Mouse (Mus musculus): ENCODE data around the gene Abhd12. TPM values are rescaled to one million over a fixed set of nuclear protein-coding genes. Genes with fewer than 3 reads are reported as not detected.
"Not testable (repeated sequence)": the region's sequence is repeated elsewhere in the genome, so short reads cannot be mapped to it uniquely, and the experiment has no call there.

Abhd12 gene
- polyA plus RNA-seq, 1 experiment: 60.0 TPM

DNA sequence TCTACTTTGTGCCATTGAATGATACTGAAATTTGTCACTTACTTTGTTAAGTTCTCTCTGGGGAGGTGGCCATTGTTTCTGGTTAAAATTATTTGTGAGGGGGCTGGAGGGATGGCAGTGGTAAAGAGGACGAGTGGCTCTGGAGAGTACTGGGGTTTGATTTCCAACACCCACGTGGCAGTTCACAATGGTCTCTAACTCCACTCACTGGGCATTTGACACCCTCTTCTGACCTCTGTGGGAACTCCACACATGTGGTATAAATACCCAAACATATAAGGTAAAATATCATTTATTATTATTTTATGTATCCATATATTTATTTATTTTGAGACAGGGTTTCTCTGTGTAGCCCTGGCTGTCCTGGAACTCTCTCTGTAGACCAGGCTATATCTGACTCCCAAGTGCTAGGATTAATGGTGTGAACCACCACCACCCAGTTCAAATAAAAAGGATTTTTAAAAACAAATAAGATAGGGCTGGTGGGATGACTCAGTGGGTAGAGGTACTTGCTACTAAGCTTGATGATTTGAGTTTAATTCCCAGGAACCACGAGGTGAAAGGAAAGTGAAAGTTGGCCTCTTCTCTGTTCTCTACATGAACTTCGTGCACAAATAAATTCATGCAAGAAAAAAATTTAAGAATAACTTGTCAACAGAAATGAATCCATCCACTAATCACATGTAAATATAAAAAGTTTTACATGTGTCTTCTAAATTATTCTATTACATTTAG is 10.4 kb upstream of the Abhd12 start:
- Histone ChIP-seq H3K4me1 (ENCODE audit: control insufficient read depth, insufficient read depth, low read length) (no peaks in the 10 kb centered on the region), H3K4me3 (replicated peaks; ENCODE audit: extremely low read depth, low read depth, low read length) (no peak overlapping the region)
- TF ChIP-seq POLR2A (IDR thresholded peaks at IDR 0.05; ENCODE audit: borderline replicate concordance, extremely low read depth, low read depth, low read length) (no peak), CTCF (IDR thresholded peaks at IDR 0.05; ENCODE audit: insufficient read depth, low read length) (no peak)
- DNase-seq: no peak
- 64% methylated on average over 4 of the region's 4 CpGs for WGBS

DNA sequence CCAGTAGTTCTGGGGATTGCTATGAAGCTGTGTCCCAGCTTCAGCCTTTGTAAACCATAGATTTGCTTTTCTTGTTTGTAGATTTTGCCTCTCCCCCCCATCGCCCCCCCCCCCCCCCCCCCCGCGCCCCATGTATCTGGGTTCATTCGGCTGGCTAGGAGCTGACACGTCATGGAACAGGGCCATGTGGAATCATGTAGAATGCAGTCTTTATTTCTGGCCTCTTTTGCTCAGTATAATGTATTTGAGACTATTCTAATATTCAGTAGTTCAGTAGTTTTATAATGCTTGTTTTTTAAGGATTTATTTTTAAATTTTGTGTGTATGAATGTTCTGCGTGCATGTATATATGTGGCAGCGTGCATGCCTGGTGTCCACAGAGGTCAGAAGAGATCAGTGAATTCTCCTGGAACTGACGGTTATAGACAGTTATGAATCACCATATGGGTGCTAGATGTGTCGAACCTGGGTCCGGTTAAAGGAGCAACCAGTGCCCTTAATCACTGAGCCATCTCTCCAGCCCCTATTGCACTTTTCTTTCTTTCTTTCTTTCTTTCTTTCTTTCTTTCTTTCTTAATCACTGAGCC is 5.8 kb upstream of the Abhd12 start:
- no peak for DNase-seq
- TF ChIP-seq CTCF (IDR thresholded peaks at IDR 0.05; ENCODE audit: insufficient read depth, low read length) (no peak), POLR2A (IDR thresholded peaks at IDR 0.05; ENCODE audit: borderline replicate concordance, extremely low read depth, low read depth, low read length) (no peak)
- H3K4me1 ChIP-seq (ENCODE audit: control insufficient read depth, insufficient read depth, low read length): no peaks in the 10 kb centered on the region
- WGBS: 26% methylated on average over 10 of the region's 10 CpGs
- no peak overlapping the region for H3K4me3 ChIP-seq (replicated peaks; ENCODE audit: extremely low read depth, low read depth, low read length)

- under 1% methylated on average over 35 of the region's 35 CpGs for WGBS
- DNase-seq: peak; percentile 96
- Histone ChIP-seq H3K4me1 (ENCODE audit: control insufficient read depth, insufficient read depth, low read length) (no peaks in the 10 kb centered on the region), H3K4me3 (replicated peaks; ENCODE audit: extremely low read depth, low read depth, low read length) (peak overlapping the region; percentile 97)
- no peak for TF ChIP-seq CTCF (IDR thresholded peaks at IDR 0.05; ENCODE audit: insufficient read depth, low read length)
- peak; percentile 7; the same call in 1 of the 2 replicates for TF ChIP-seq POLR2A (IDR thresholded peaks at IDR 0.05; ENCODE audit: borderline replicate concordance, extremely low read depth, low read depth, low read length)
Measured at GRCm38 (mm10) chr2:150909429-150910039, 5.0 kb upstream of the Abhd12 start.

GRCm38 (mm10) chr2:150908881-150909280 is 4.3 kb upstream of the Abhd12 start:
- WGBS: 41% methylated on average over 6 of the region's 6 CpGs
- not testable (repeated sequence) for H3K4me3 ChIP-seq (replicated peaks; ENCODE audit: extremely low read depth, low read depth, low read length); DNase-seq; H3K4me1 ChIP-seq (ENCODE audit: control insufficient read depth, insufficient read depth, low read length)

GRCm38 (mm10) chr2:150904936-150905450 is 452 bp upstream of the Abhd12 start, which contains the start of gene Gins1:
Gins1 (plus strand) TSS chr2:150905400.
- 30% methylated on average over 9 of the region's 9 CpGs for WGBS
- Histone ChIP-seq H3K4me3 (replicated peaks; ENCODE audit: extremely low read depth, low read depth, low read length) (peak within 1 kb of the TSS; percentile 100), H3K4me1 (ENCODE audit: control insufficient read depth, insufficient read depth, low read length) (0 out of 2 replicates have a peak, but pooled peaks cover 3% of the 10 kb centered on the region)
- TF ChIP-seq CTCF (IDR thresholded peaks at IDR 0.05; ENCODE audit: insufficient read depth, low read length) (no peak), POLR2A (IDR thresholded peaks at IDR 0.05; ENCODE audit: borderline replicate concordance, extremely low read depth, low read depth, low read length) (no peak)
- no peak for DNase-seq

GRCm38 (mm10) chr2:150902347-150902746 is 2.2 kb downstream of the Abhd12 start:
- Histone ChIP-seq H3K4me3 (replicated peaks; ENCODE audit: extremely low read depth, low read depth, low read length) (no peak overlapping the region), H3K4me1 (ENCODE audit: control insufficient read depth, insufficient read depth, low read length) (0 out of 2 replicates have a peak, but pooled peaks cover 3% of the 10 kb centered on the region)
- no peak for TF ChIP-seq CTCF (IDR thresholded peaks at IDR 0.05; ENCODE audit: insufficient read depth, low read length)
- no peak for TF ChIP-seq POLR2A (IDR thresholded peaks at IDR 0.05; ENCODE audit: borderline replicate concordance, extremely low read depth, low read depth, low read length)
- 86% methylated on average over 8 of the region's 8 CpGs for WGBS
- no peak for DNase-seq

DNA sequence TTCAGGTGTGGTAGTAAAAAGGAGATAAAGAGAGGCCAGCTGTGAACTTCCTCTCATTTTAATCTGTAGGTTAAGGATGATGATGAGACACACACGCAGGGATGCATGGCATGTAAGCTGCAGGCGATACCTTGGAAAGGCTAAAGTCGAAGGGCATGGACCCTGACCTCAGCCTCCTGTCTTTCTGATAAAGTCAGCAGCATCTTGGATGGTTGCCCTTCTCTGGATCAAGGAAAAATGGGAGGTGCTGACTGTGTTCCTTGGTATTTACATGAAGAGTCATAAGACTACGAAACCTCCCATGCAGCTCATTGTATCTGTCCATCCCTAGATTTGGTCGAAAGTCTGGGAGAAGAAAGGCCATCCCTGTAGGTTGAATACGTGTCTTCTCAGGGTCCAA is 4.2 kb downstream of the Abhd12 start:
- WGBS: 87% methylated on average over 6 of the region's 6 CpGs
- Histone ChIP-seq H3K4me1 (ENCODE audit: control insufficient read depth, insufficient read depth, low read length) (0 out of 2 replicates have a peak, but pooled peaks cover 3% of the 10 kb centered on the region), H3K4me3 (replicated peaks; ENCODE audit: extremely low read depth, low read depth, low read length) (no peak overlapping the region)
- no peak for TF ChIP-seq POLR2A (IDR thresholded peaks at IDR 0.05; ENCODE audit: borderline replicate concordance, extremely low read depth, low read depth, low read length)
- no peak for TF ChIP-seq CTCF (IDR thresholded peaks at IDR 0.05; ENCODE audit: insufficient read depth, low read length)
- DNase-seq: no peak

- H3K4me3 ChIP-seq (replicated peaks; ENCODE audit: extremely low read depth, low read depth, low read length): no peak overlapping the region
- WGBS: 81% methylated on average over 7 of the region's 7 CpGs
- no peak for DNase-seq
- H3K4me1 ChIP-seq (ENCODE audit: control insufficient read depth, insufficient read depth, low read length): no peaks in the 10 kb centered on the region
- TF ChIP-seq POLR2A (IDR thresholded peaks at IDR 0.05; ENCODE audit: borderline replicate concordance, extremely low read depth, low read depth, low read length): no peak
- no peak for TF ChIP-seq CTCF (IDR thresholded peaks at IDR 0.05; ENCODE audit: insufficient read depth, low read length)
Measured at GRCm38 (mm10) chr2:150895691-150896252, 8.8 kb downstream of the Abhd12 start.

- 83% methylated on average over 2 of the region's 2 CpGs for WGBS
- no peak for DNase-seq
- Histone ChIP-seq H3K4me1 (ENCODE audit: control insufficient read depth, insufficient read depth, low read length) (no peaks in the 10 kb centered on the region), H3K4me3 (replicated peaks; ENCODE audit: extremely low read depth, low read depth, low read length) (no peak overlapping the region)
- TF ChIP-seq CTCF (IDR thresholded peaks at IDR 0.05; ENCODE audit: insufficient read depth, low read length): no peak
- no peak for TF ChIP-seq POLR2A (IDR thresholded peaks at IDR 0.05; ENCODE audit: borderline replicate concordance, extremely low read depth, low read depth, low read length)
Measured at GRCm38 (mm10) chr2:150894617-150895267, 9.8 kb downstream of the Abhd12 start.

Measured in lung, adult 2 months (tissue).